Mouse (Mus musculus): Measurements from ENCODE around the gene Sp6. TPM values are rescaled to one million over a fixed set of nuclear protein-coding genes. Genes with fewer than 3 reads are reported as not detected.

Gene Sp6
- total and polyA plus RNA-seq, 3 experiments = 10.1 to 65.5 (median 18.4) TPM

- Histone ChIP-seq H3K4me2 (ENCODE audit: insufficient read depth, low read depth, poor library complexity, severe bottlenecking) (no peak overlapping the region), H3K27me3 (replicated peaks) (no peaks in the 10 kb centered on the region), H3K36me3 (replicated peaks in 1 of 2; ENCODE audit: control insufficient read depth in 1 of 2, insufficient read depth in 1 of 2, low read length in 1 of 2) (peaks cover 47 to 92% of the 10 kb centered on the region in 2 experiments), H3K9me3 (replicated peaks; ENCODE audit: low read length) (no peaks in the 10 kb centered on the region), H3K79me2 (replicated peaks; ENCODE audit: control insufficient read depth, extremely low read depth, insufficient read depth, poor library complexity, severe bottlenecking) (no peaks in the 10 kb centered on the region), H3K4me1 (ENCODE audit: control insufficient read depth in 1 of 2, insufficient read depth in 2 of 2) (no peaks in the 10 kb centered on the region), H3K27ac (ENCODE audit: insufficient read depth, low read depth) (no peak overlapping the region), H3K4me3 (replicated peaks in 1 of 3; ENCODE audit: low read depth in 2 of 3, low read length in 2 of 3, poor library complexity in 1 of 3) (no peak overlapping the region), H3K9ac (ENCODE audit: insufficient read depth, low read depth) (no peak overlapping the region)
- in situ Hi-C loops (cut with MboI; ENCODE audit: low pct_ligation_motif_present, low pct_unique_long_range_greater_than_20kb, low sequenced_read_pairs) (loop anchor here (5.0 kb wide), 1 partner anchor 97 kb away; no protein-coding TSS in a partner anchor), dilution Hi-C loops (cut with MboI; ENCODE audit: extremely low pct_ligation_motif_present, extremely low pct_unique_long_range_greater_than_20kb, low sequenced_read_pairs) (no loop called here)
- TF ChIP-seq CHD1 (IDR thresholded peaks at IDR 0.05; ENCODE audit: low read depth, low read length) = no peak
- DNase-seq (ENCODE audit: extremely low read depth) = no peak
These were observed 52.5 kb downstream of the Sp6 start for GRCm38 (mm10) chr11:97065538-97066295.

- Histone ChIP-seq H3K27me3 (replicated peaks) (no peaks in the 10 kb centered on the region), H3K36me3 (replicated peaks in 1 of 2; ENCODE audit: control insufficient read depth in 1 of 2, insufficient read depth in 1 of 2, low read length in 1 of 2) (peaks cover 38 to 86% of the 10 kb centered on the region in 2 experiments), H3K4me1 (ENCODE audit: control insufficient read depth in 1 of 2, insufficient read depth in 2 of 2) (no peaks in the 10 kb centered on the region), H3K9ac (ENCODE audit: insufficient read depth, low read depth) (no peak overlapping the region), H3K4me2 (ENCODE audit: insufficient read depth, low read depth, poor library complexity, severe bottlenecking) (no peak overlapping the region), H3K4me3 (replicated peaks in 1 of 3; ENCODE audit: low read depth in 2 of 3, low read length in 2 of 3, poor library complexity in 1 of 3) (no peak overlapping the region), H3K79me2 (replicated peaks; ENCODE audit: control insufficient read depth, extremely low read depth, insufficient read depth, poor library complexity, severe bottlenecking) (no peaks in the 10 kb centered on the region), H3K9me3 (replicated peaks; ENCODE audit: low read length) (no peaks in the 10 kb centered on the region), H3K27ac (ENCODE audit: insufficient read depth, low read depth) (no peak overlapping the region)
- in situ Hi-C loops (cut with MboI; ENCODE audit: low pct_ligation_motif_present, low pct_unique_long_range_greater_than_20kb, low sequenced_read_pairs) (loop anchor here (5.0 kb wide), 1 partner anchor 95 kb away; no protein-coding TSS in a partner anchor), dilution Hi-C loops (cut with MboI; ENCODE audit: extremely low pct_ligation_motif_present, extremely low pct_unique_long_range_greater_than_20kb, low sequenced_read_pairs) (no loop called here)
- DNase-seq (ENCODE audit: extremely low read depth) = no peak
- TF ChIP-seq GABPA (IDR thresholded peaks at IDR 0.05; ENCODE audit: insufficient replicate concordance, low read depth, low read length) = no peak
- no peak for TF ChIP-seq PAX5 (IDR thresholded peaks at IDR 0.05; ENCODE audit: low read length)
- no peak for TF ChIP-seq CHD2 (IDR thresholded peaks at IDR 0.05; ENCODE audit: low read length)
- no peak for TF ChIP-seq USF1 (IDR thresholded peaks at IDR 0.05; ENCODE audit: low read depth, low read length)
These were observed 53.6 kb downstream of the Sp6 start for GRCm38 (mm10) chr11:97066656-97067360.

GRCm38 (mm10) chr11:97069333-97069732 is 56.1 kb downstream of the Sp6 start:
- Histone ChIP-seq H3K79me2 (replicated peaks; ENCODE audit: control insufficient read depth, extremely low read depth, insufficient read depth, poor library complexity, severe bottlenecking) (no peaks in the 10 kb centered on the region), H3K27ac (ENCODE audit: insufficient read depth, low read depth) (no peak overlapping the region)
- in situ Hi-C loops (cut with MboI; ENCODE audit: low pct_ligation_motif_present, low pct_unique_long_range_greater_than_20kb, low sequenced_read_pairs) = loop anchor here (5.0 kb wide), 1 partner anchor 93 kb away; no protein-coding TSS in a partner anchor

More at GRCm38 (mm10) chr11:97069333-97069732, 56.1 kb downstream of the Sp6 start:
- dilution Hi-C loops (cut with MboI; ENCODE audit: extremely low pct_ligation_motif_present, extremely low pct_unique_long_range_greater_than_20kb, low sequenced_read_pairs) = no loop called here
- no peaks in the 10 kb centered on the region for H3K4me1 ChIP-seq (ENCODE audit: control insufficient read depth in 1 of 2, insufficient read depth in 2 of 2)
- H3K4me2 ChIP-seq (ENCODE audit: insufficient read depth, low read depth, poor library complexity, severe bottlenecking) = no peak overlapping the region
- H3K9ac ChIP-seq (ENCODE audit: insufficient read depth, low read depth) = no peak overlapping the region
- no peak for DNase-seq (ENCODE audit: extremely low read depth)
- H3K4me3 ChIP-seq (replicated peaks in 1 of 3; ENCODE audit: low read depth in 2 of 3, low read length in 2 of 3, poor library complexity in 1 of 3) = no peak overlapping the region
- TF ChIP-seq MAZ (IDR thresholded peaks at IDR 0.05; ENCODE audit: low read depth, low read length) (no peak), MAX (IDR thresholded peaks at IDR 0.05; ENCODE audit: low read length) (no peak), HCFC1 (IDR thresholded peaks at IDR 0.05; ENCODE audit: low read depth, low read length) (no peak), JUND (conservative IDR thresholded peaks at IDR 0.05; ENCODE audit: low read depth, low read length) (no peak), ZNF384 (IDR thresholded peaks at IDR 0.05; ENCODE audit: low read depth, low read length) (no peak)
- H3K9me3 ChIP-seq (replicated peaks; ENCODE audit: low read length) = no peaks in the 10 kb centered on the region
- no peaks in the 10 kb centered on the region for H3K27me3 ChIP-seq (replicated peaks)
- peaks cover 36 to 62% of the 10 kb centered on the region in 2 experiments for H3K36me3 ChIP-seq (replicated peaks in 1 of 2; ENCODE audit: control insufficient read depth in 1 of 2, insufficient read depth in 1 of 2, low read length in 1 of 2)
